Mouse (Mus musculus) stomach, embryonic 15.5 days (tissue): ENCODE results near the gene Rnf19b. TPM values are rescaled to one million over a fixed set of nuclear protein-coding genes. Genes with fewer than 3 reads are reported as not detected.

Experiments used
- ATAC-seq: fragments of 200-750 bp; cut with Nextera tagmentation; 2 replicates; pipeline ENCODE4 v1.8.0; 2017; ENCODE audit warnings: low read depth, moderate number of reproducible peaks, moderate TSS enrichment; ENCODE audit not compliant: insufficient read depth, low FRiP score
- H3K27ac ChIP-seq: fragments of 300-500 bp; sonication (generic); 2 replicates; pipeline ENCODE4 v1.5.1; 2015; ENCODE audit warnings: mild to moderate bottlenecking, inconsistent platforms
- H3K27me3 ChIP-seq: fragments of 300-500 bp; sonication (generic); replicated peaks from 2 replicates; pipeline ENCODE4 v1.6.1; 2015; ENCODE audit warnings: inconsistent platforms
- H3K36me3 ChIP-seq: fragments of 300-500 bp; sonication (generic); 2 replicates; pipeline ENCODE4 v1.6.1; 2015; ENCODE audit warnings: inconsistent platforms
- H3K4me1 ChIP-seq: fragments of 300-500 bp; sonication (generic); 2 replicates; pipeline ENCODE4 v1.6.1; 2015; ENCODE audit warnings: inconsistent platforms
- H3K4me2 ChIP-seq: fragments of 300-500 bp; sonication (generic); 2 replicates; pipeline ENCODE4 v1.6.1; 2015; ENCODE audit warnings: mild to moderate bottlenecking, inconsistent platforms
- H3K4me3 ChIP-seq: fragments of 300-500 bp; sonication (generic); replicated peaks from 2 replicates; pipeline ENCODE4 v1.5.1; 2015; ENCODE audit warnings: inconsistent platforms
- H3K9ac ChIP-seq: fragments of 300-500 bp; sonication (generic); 2 replicates; pipeline ENCODE4 v1.6.1; 2015; ENCODE audit warnings: inconsistent platforms
- H3K9me3 ChIP-seq: fragments of 300-500 bp; sonication (generic); 2 replicates; pipeline ENCODE4 v1.6.1; 2016; ENCODE audit warnings: inconsistent platforms
- WGBS: fragments of 180-500 bp; shearing (Covaris S2); methylation state at CpG from one replicate; pipeline ENCODE4 v1.1.7; 2015; 5-methylcytosine and 5-hydroxymethylcytosine counted together
- polyA plus RNA-seq: library from polyadenylated mRNA; unstranded; fragments of >200 nt; fragmentation: Nextera tagmentation; extraction: Ambion mirVana; gene quantifications from 2 replicates; pipeline ENCODE4 v1.2.1, GENCODE M21; 2015

Rnf19b gene
- polyA plus RNA-seq, 1 experiment from 2014 or later = 7.6 TPM

- Histone ChIP-seq H3K4me3 (peak overlapping the region; percentile 85), H3K36me3 (no peaks in the 10 kb centered on the region), H3K4me2 (peak overlapping the region; percentile 100), H3K4me1 (peaks cover 10% of the 10 kb centered on the region), H3K27ac (peak overlapping the region; percentile 88), H3K27me3 (no peaks in the 10 kb centered on the region), H3K9ac (peak overlapping the region; percentile 83), H3K9me3 (no peaks in the 10 kb centered on the region)
- ATAC-seq = no peak
- WGBS = 3% methylated on average over 13 of the region's 13 CpGs
Observed at GRCm38 (mm10) chr4:129059125-129059551, 1.1 kb downstream of the Rnf19b start.

DNA sequence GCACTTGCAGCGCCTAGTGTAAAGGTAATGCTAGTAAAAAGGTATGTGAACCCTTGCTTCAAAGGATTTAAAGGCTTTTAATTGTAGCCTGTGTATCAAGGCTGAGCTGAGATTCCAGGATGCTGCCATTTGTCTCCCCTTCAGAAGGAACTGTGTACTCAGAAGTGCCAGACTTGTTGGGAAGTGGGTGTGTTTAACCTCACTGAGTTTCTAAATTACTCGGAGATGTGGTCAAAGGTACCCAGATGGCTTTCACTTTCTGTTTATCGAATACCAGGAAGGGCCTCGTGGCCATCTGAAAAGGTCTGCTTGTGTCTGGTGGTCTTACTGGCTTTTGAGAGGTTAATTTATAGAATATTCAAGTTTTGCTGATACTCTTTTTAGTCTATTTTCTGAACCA, 1.9 kb downstream of the Rnf19b start:
- Histone ChIP-seq H3K4me2 (peak overlapping the region; percentile 100), H3K4me1 (peaks cover 10% of the 10 kb centered on the region), H3K4me3 (peak overlapping the region; percentile 85), H3K9ac (no peak overlapping the region), H3K27me3 (no peaks in the 10 kb centered on the region), H3K9me3 (no peaks in the 10 kb centered on the region), H3K36me3 (no peaks in the 10 kb centered on the region), H3K27ac (no peak overlapping the region)
- 25% methylated on average over 4 of the region's 4 CpGs for WGBS
- no peak for ATAC-seq

DNA sequence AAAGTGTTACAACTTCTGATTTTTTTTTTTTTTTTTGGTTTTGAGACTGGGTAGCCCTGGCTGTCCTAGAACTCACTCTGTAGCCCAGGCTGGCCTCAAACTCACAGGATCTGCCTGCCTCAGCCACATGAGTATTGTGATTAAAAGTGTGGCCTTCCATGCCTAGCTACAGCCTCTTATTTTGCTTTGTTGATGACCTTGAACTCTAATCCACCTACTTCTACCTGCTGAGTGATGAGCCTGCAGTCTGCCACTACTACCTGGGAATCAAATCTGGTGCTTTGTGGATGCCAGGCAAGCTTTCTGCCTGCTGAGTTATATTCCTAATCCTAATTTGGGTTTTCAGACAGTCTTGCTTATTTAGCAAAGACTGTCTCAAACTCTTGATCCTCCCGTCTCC, 3.4 kb downstream of the Rnf19b start:
- no peaks in the 10 kb centered on the region for H3K36me3 ChIP-seq
- no peaks in the 10 kb centered on the region for H3K27me3 ChIP-seq
- H3K9me3 ChIP-seq = no peaks in the 10 kb centered on the region
- no peak overlapping the region for H3K27ac ChIP-seq
- H3K9ac ChIP-seq = no peak overlapping the region
- no peak overlapping the region for H3K4me2 ChIP-seq
- no peak overlapping the region for H3K4me3 ChIP-seq
- WGBS = 97% methylated on average over 1 of the region's 1 CpGs
- H3K4me1 ChIP-seq = peaks cover 10% of the 10 kb centered on the region
- ATAC-seq = no peak

- Histone ChIP-seq H3K4me2 (no peak overlapping the region), H3K36me3 (no peaks in the 10 kb centered on the region), H3K4me1 (peaks cover 10% of the 10 kb centered on the region), H3K27me3 (no peaks in the 10 kb centered on the region), H3K9me3 (no peaks in the 10 kb centered on the region), H3K4me3 (no peak overlapping the region), H3K27ac (no peak overlapping the region; the same call in 1 of the 2 replicates), H3K9ac (no peak overlapping the region)
- WGBS = 65% methylated on average over 3 of the region's 3 CpGs
- ATAC-seq = no peak
Observed at GRCm38 (mm10) chr4:129062281-129063075, 4.4 kb downstream of the Rnf19b start.

DNA sequence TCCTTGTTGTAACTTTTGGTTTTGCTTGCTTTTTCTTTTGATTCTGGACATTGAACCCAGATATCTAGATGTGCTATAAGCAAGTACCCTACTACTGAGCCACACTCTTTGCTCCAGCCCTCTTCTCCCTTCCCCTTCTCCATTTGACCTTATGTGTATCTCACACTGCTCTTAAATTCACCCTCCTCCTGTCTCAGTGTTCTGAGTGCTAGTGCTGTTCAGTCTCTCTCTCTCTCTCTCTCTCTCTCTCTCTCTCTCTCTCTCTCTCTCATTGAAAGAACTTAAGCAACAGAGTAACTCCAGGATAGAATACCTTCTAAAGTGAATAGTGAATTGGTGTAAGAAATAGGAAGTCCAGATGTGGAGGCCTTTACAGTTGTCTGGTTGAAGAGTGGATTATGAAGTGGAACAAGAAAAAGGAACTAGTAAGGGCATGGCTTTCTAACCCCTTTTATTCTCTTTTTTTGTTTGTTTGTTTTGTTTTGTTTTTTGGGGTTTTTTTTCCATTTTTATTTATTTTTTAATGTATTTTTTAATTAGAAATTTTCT, 7.7 kb downstream of the Rnf19b start:
- Histone ChIP-seq H3K36me3 (no peaks in the 10 kb centered on the region), H3K4me2 (no peak overlapping the region), H3K9ac (no peak overlapping the region), H3K27ac (no peak overlapping the region), H3K27me3 (no peaks in the 10 kb centered on the region), H3K9me3 (no peaks in the 10 kb centered on the region), H3K4me1 (0 out of 2 replicates have a peak, but pooled peaks cover 4% of the 10 kb centered on the region), H3K4me3 (no peak overlapping the region)
- no peak for ATAC-seq

- H3K27me3 ChIP-seq = no peaks in the 10 kb centered on the region
- H3K4me3 ChIP-seq = no peak overlapping the region
- H3K27ac ChIP-seq = no peak overlapping the region
- 71% methylated on average over 5 of the region's 5 CpGs for WGBS
- H3K4me1 ChIP-seq = 0 out of 2 replicates have a peak, but pooled peaks cover 4% of the 10 kb centered on the region
- ATAC-seq = no peak
- no peak overlapping the region for H3K4me2 ChIP-seq
- H3K9me3 ChIP-seq = no peaks in the 10 kb centered on the region
- H3K36me3 ChIP-seq = no peaks in the 10 kb centered on the region
- no peak overlapping the region for H3K9ac ChIP-seq
Observed at GRCm38 (mm10) chr4:129067638-129068415, 9.8 kb downstream of the Rnf19b start.

DNA sequence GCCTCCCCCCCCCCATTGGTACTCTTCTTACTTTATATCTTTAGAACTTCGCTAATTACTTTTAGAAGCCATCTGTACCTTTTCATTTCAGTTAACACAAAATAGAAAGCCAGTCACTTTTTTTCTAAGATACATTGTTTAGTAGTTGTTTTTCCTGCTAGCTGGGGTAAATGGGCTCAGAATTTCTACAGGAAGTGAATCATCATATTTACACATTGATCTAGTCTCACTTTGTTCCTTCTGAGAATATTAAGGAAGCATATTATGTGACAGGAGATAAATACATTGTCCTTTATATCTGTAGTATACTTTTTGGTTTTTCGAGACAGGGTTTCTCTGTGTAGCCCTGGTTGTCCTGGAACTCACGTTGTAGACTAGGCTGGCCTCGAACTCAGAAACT, 10.8 kb downstream of the Rnf19b start:
- Histone ChIP-seq H3K4me2 (no peak overlapping the region), H3K4me1 (no peaks in the 10 kb centered on the region), H3K27me3 (no peaks in the 10 kb centered on the region), H3K36me3 (peaks cover 4% of the 10 kb centered on the region; the same call in 1 of the 2 replicates), H3K27ac (no peak overlapping the region), H3K4me3 (no peak overlapping the region), H3K9me3 (no peaks in the 10 kb centered on the region), H3K9ac (no peak overlapping the region)
- 89% methylated on average over 4 of the region's 4 CpGs for WGBS
- no peak for ATAC-seq

DNA sequence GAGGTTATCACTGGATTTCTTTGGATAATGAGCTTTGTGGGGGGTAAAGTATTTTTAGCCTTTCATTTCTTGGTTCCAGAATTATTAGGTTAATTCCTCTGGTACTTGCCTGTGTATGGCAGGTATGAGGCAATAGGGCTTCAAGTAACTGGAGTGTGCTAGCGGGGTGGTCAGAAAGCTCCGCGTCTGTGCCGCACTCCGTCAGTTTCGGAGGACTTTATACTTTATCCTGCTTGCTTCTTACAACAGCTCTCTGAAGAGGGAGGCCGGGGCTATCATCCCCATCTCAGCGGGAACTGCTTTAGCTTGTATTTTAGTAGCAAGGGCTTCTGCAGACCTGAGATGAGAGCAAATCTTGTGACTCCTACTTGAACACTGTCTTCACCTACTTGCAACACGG, 21.1 kb downstream of the Rnf19b start:
- H3K9ac ChIP-seq = no peak overlapping the region
- no peaks in the 10 kb centered on the region for H3K9me3 ChIP-seq
- H3K4me2 ChIP-seq = no peak overlapping the region
- H3K4me3 ChIP-seq = no peak overlapping the region
- no peaks in the 10 kb centered on the region for H3K4me1 ChIP-seq
- no peak for ATAC-seq
- H3K27ac ChIP-seq = no peak overlapping the region
- 94% methylated on average over 9 of the region's 9 CpGs for WGBS
- H3K27me3 ChIP-seq = no peaks in the 10 kb centered on the region
- peaks cover 33% of the 10 kb centered on the region for H3K36me3 ChIP-seq

DNA sequence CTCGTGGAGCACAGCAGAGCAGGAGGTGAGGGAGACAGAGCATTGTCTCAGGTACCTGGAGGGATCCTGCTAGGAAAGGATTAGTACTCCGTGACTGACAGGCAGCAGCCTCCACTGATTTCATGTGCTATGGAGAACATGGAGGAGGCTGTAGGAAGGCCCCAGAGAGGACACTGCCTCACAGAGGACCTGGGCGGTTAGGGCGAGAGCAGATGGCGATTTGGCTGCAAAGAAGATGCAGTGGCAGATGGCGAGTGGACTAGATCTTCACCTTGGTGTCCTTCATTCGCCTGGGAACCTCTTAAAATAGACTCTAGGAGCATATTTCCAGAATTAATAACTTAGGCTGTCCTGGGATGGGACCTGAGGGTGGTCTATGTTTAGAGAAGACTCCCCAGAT, 23.0 kb downstream of the Rnf19b start:
- 78% methylated on average over 7 of the region's 7 CpGs for WGBS
- Histone ChIP-seq H3K4me2 (no peak overlapping the region), H3K4me1 (no peaks in the 10 kb centered on the region), H3K9me3 (no peaks in the 10 kb centered on the region), H3K4me3 (no peak overlapping the region), H3K27me3 (no peaks in the 10 kb centered on the region), H3K9ac (no peak overlapping the region), H3K36me3 (peaks cover 33% of the 10 kb centered on the region), H3K27ac (no peak overlapping the region)
- no peak for ATAC-seq

DNA sequence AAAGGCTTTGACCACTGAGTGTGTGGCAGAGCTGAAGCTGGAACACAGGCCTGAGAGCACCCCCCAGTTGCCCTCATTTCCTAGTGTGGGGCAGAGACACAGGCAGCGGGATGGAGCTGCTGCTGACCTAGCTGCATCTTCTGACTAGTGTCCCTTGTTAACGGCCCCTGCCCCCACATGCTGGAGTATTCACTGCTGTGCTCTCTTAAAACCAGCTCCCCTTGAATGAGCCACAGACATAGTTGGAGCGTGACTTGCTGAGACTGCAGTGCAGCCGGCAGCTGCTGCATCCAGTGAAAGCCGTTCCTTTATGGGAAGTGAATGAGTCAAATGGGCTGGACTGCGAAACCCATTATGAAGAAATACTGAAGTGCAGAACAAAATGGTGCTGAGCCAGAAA, 23.4 kb downstream of the Rnf19b start:
- Histone ChIP-seq H3K4me2 (no peak overlapping the region), H3K9me3 (no peaks in the 10 kb centered on the region), H3K9ac (no peak overlapping the region), H3K36me3 (peaks cover 31% of the 10 kb centered on the region), H3K27me3 (no peaks in the 10 kb centered on the region), H3K4me3 (no peak overlapping the region), H3K4me1 (no peaks in the 10 kb centered on the region), H3K27ac (0 out of 2 replicates have a peak overlapping the region, but pooled peaks have one; percentile 62)
- 76% methylated on average over 6 of the region's 6 CpGs for WGBS
- no peak for ATAC-seq

DNA sequence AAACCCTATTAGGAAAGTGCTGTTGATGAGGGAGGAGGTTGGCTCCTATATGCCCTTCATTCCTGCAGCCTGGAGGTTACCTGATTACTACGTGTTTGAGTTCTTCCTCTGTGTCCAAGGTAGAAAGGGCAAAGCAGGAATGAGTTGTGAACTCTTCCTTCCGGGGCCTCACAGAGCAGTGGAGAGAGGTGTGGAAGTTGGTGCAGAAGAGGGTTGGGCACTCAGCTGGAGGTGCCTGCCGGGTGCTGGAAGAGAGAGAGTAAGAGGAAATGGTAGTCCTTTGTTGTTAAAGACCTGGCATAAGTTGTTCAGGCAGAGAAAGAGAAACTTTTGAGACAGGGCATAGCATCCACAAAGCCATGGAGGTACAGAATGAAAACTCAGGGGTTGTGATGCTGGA, 23.9 kb downstream of the Rnf19b start:
- WGBS = 61% methylated on average over 3 of the region's 3 CpGs
- H3K36me3 ChIP-seq = peaks cover 27% of the 10 kb centered on the region

More for the DNA sequence above, 23.9 kb downstream of the Rnf19b start:
- Histone ChIP-seq H3K27ac (peak overlapping the region; percentile 62; the same call in 1 of the 2 replicates), H3K27me3 (no peaks in the 10 kb centered on the region), H3K9ac (no peak overlapping the region), H3K9me3 (no peaks in the 10 kb centered on the region), H3K4me2 (no peak overlapping the region), H3K4me1 (no peaks in the 10 kb centered on the region), H3K4me3 (no peak overlapping the region)
- ATAC-seq = no peak
